Mouse (Mus musculus): Measurements from ENCODE around the gene Fam19a1.
"Not testable (repeated sequence)": the region's sequence is repeated elsewhere in the genome, so short reads cannot be mapped to it uniquely, and the experiment has no call there.

Fam19a1 gene

GRCm38 (mm10) chr6:96178530-96178929, 65.6 kb downstream of the Fam19a1 start:
- Histone ChIP-seq H3K36me3 (ENCODE audit: control insufficient read depth, insufficient read depth, low read length, poor library complexity, severe bottlenecking) (no peaks in the 10 kb centered on the region), H3K27me3 (ENCODE audit: control insufficient read depth, insufficient read depth, low read length, poor library complexity, severe bottlenecking) (no peaks in the 10 kb centered on the region)
- no peak for DNase-seq (ENCODE audit: low read depth, low spot score)

- H3K27me3 ChIP-seq (ENCODE audit: control insufficient read depth, insufficient read depth, low read length, poor library complexity, severe bottlenecking) = no peaks in the 10 kb centered on the region
- DNase-seq (ENCODE audit: low read depth, low spot score) = no peak
- no peaks in the 10 kb centered on the region for H3K36me3 ChIP-seq (ENCODE audit: control insufficient read depth, insufficient read depth, low read length, poor library complexity, severe bottlenecking)
These were observed 70.4 kb downstream of the Fam19a1 start for GRCm38 (mm10) chr6:96183392-96183791.

- Histone ChIP-seq H3K36me3 (ENCODE audit: control insufficient read depth, insufficient read depth, low read length, poor library complexity, severe bottlenecking) (no peaks in the 10 kb centered on the region), H3K27me3 (ENCODE audit: control insufficient read depth, insufficient read depth, low read length, poor library complexity, severe bottlenecking) (no peaks in the 10 kb centered on the region)
- no peak for DNase-seq (ENCODE audit: low read depth, low spot score)
These were observed 73.6 kb downstream of the Fam19a1 start for GRCm38 (mm10) chr6:96186517-96186916.

GRCm38 (mm10) chr6:96198991-96199390, 86.0 kb downstream of the Fam19a1 start:
- H3K27me3 ChIP-seq (ENCODE audit: control insufficient read depth, insufficient read depth, low read length, poor library complexity, severe bottlenecking); DNase-seq (ENCODE audit: low read depth, low spot score): not testable (repeated sequence)

GRCm38 (mm10) chr6:96205395-96205794, 92.4 kb downstream of the Fam19a1 start:
- Histone ChIP-seq H3K27me3 (ENCODE audit: control insufficient read depth, insufficient read depth, low read length, poor library complexity, severe bottlenecking) (no peaks in the 10 kb centered on the region), H3K36me3 (ENCODE audit: control insufficient read depth, insufficient read depth, low read length, poor library complexity, severe bottlenecking) (no peaks in the 10 kb centered on the region)
- no peak for DNase-seq (ENCODE audit: low read depth, low spot score)

More at GRCm38 (mm10) chr6:96198991-96199390, 86.0 kb downstream of the Fam19a1 start:
- H3K36me3 ChIP-seq (ENCODE audit: control insufficient read depth, insufficient read depth, low read length, poor library complexity, severe bottlenecking) = not testable (repeated sequence)

- DNase-seq (ENCODE audit: low read depth, low spot score) = no peak
- Histone ChIP-seq H3K36me3 (ENCODE audit: control insufficient read depth, insufficient read depth, low read length, poor library complexity, severe bottlenecking) (no peaks in the 10 kb centered on the region), H3K27me3 (ENCODE audit: control insufficient read depth, insufficient read depth, low read length, poor library complexity, severe bottlenecking) (no peaks in the 10 kb centered on the region)
These were observed 121.9 kb downstream of the Fam19a1 start for GRCm38 (mm10) chr6:96234806-96235205.

GRCm38 (mm10) chr6:96244320-96244719, 131.4 kb downstream of the Fam19a1 start:
- no peaks in the 10 kb centered on the region for H3K27me3 ChIP-seq (ENCODE audit: control insufficient read depth, insufficient read depth, low read length, poor library complexity, severe bottlenecking)
- H3K36me3 ChIP-seq (ENCODE audit: control insufficient read depth, insufficient read depth, low read length, poor library complexity, severe bottlenecking) = no peaks in the 10 kb centered on the region
- DNase-seq (ENCODE audit: low read depth, low spot score) = no peak

- DNase-seq (ENCODE audit: low read depth, low spot score) = no peak
- Histone ChIP-seq H3K27me3 (ENCODE audit: control insufficient read depth, insufficient read depth, low read length, poor library complexity, severe bottlenecking) (no peaks in the 10 kb centered on the region), H3K36me3 (ENCODE audit: control insufficient read depth, insufficient read depth, low read length, poor library complexity, severe bottlenecking) (no peaks in the 10 kb centered on the region)
These were observed 139.0 kb downstream of the Fam19a1 start for GRCm38 (mm10) chr6:96252001-96252400.

- no peaks in the 10 kb centered on the region for H3K27me3 ChIP-seq (ENCODE audit: control insufficient read depth, insufficient read depth, low read length, poor library complexity, severe bottlenecking)
- no peaks in the 10 kb centered on the region for H3K36me3 ChIP-seq (ENCODE audit: control insufficient read depth, insufficient read depth, low read length, poor library complexity, severe bottlenecking)
- no peak for DNase-seq (ENCODE audit: low read depth, low spot score)
These were observed 141.9 kb downstream of the Fam19a1 start for GRCm38 (mm10) chr6:96254815-96255214.

- H3K27me3 ChIP-seq (ENCODE audit: control insufficient read depth, insufficient read depth, low read length, poor library complexity, severe bottlenecking) = no peaks in the 10 kb centered on the region
- DNase-seq (ENCODE audit: low read depth, low spot score) = no peak
- no peaks in the 10 kb centered on the region for H3K36me3 ChIP-seq (ENCODE audit: control insufficient read depth, insufficient read depth, low read length, poor library complexity, severe bottlenecking)
These were observed 145.7 kb downstream of the Fam19a1 start for GRCm38 (mm10) chr6:96258651-96259050.

GRCm38 (mm10) chr6:96266456-96266855, 153.5 kb downstream of the Fam19a1 start:
- H3K36me3 ChIP-seq (ENCODE audit: control insufficient read depth, insufficient read depth, low read length, poor library complexity, severe bottlenecking) = no peaks in the 10 kb centered on the region
- H3K27me3 ChIP-seq (ENCODE audit: control insufficient read depth, insufficient read depth, low read length, poor library complexity, severe bottlenecking) = no peaks in the 10 kb centered on the region
- DNase-seq (ENCODE audit: low read depth, low spot score) = no peak

- DNase-seq (ENCODE audit: low read depth, low spot score) = no peak
- no peaks in the 10 kb centered on the region for H3K36me3 ChIP-seq (ENCODE audit: control insufficient read depth, insufficient read depth, low read length, poor library complexity, severe bottlenecking)
These were observed 155.8 kb downstream of the Fam19a1 start for GRCm38 (mm10) chr6:96268788-96269187.

GRCm38 (mm10) chr6:96270436-96270835, 157.5 kb downstream of the Fam19a1 start:
- DNase-seq (ENCODE audit: low read depth, low spot score) = no peak
- no peaks in the 10 kb centered on the region for H3K27me3 ChIP-seq (ENCODE audit: control insufficient read depth, insufficient read depth, low read length, poor library complexity, severe bottlenecking)
- no peaks in the 10 kb centered on the region for H3K36me3 ChIP-seq (ENCODE audit: control insufficient read depth, insufficient read depth, low read length, poor library complexity, severe bottlenecking)

More at GRCm38 (mm10) chr6:96268788-96269187, 155.8 kb downstream of the Fam19a1 start:
- no peaks in the 10 kb centered on the region for H3K27me3 ChIP-seq (ENCODE audit: control insufficient read depth, insufficient read depth, low read length, poor library complexity, severe bottlenecking)

GRCm38 (mm10) chr6:96283731-96284130, 170.8 kb downstream of the Fam19a1 start:
- H3K36me3 ChIP-seq (ENCODE audit: control insufficient read depth, insufficient read depth, low read length, poor library complexity, severe bottlenecking) = no peaks in the 10 kb centered on the region
- DNase-seq (ENCODE audit: low read depth, low spot score) = no peak
- no peaks in the 10 kb centered on the region for H3K27me3 ChIP-seq (ENCODE audit: control insufficient read depth, insufficient read depth, low read length, poor library complexity, severe bottlenecking)

GRCm38 (mm10) chr6:96284590-96284989, 171.6 kb downstream of the Fam19a1 start:
- DNase-seq (ENCODE audit: low read depth, low spot score) = no peak
- Histone ChIP-seq H3K36me3 (ENCODE audit: control insufficient read depth, insufficient read depth, low read length, poor library complexity, severe bottlenecking) (no peaks in the 10 kb centered on the region), H3K27me3 (ENCODE audit: control insufficient read depth, insufficient read depth, low read length, poor library complexity, severe bottlenecking) (no peaks in the 10 kb centered on the region)

- DNase-seq (ENCODE audit: low read depth, low spot score) = no peak
- no peaks in the 10 kb centered on the region for H3K27me3 ChIP-seq (ENCODE audit: control insufficient read depth, insufficient read depth, low read length, poor library complexity, severe bottlenecking)
- no peaks in the 10 kb centered on the region for H3K36me3 ChIP-seq (ENCODE audit: control insufficient read depth, insufficient read depth, low read length, poor library complexity, severe bottlenecking)
These were observed 173.3 kb downstream of the Fam19a1 start for GRCm38 (mm10) chr6:96286276-96286675.
